Mouse (Mus musculus): Measurements from ENCODE around the gene Art4. TPM values are rescaled to one million over a fixed set of nuclear protein-coding genes. Genes with fewer than 3 reads are reported as not detected.

Art4 gene
- total and polyA plus RNA-seq, 3 experiments: 0.34 to 1.0 (median 0.48) TPM

GRCm38 (mm10) chr6:136847267-136847666 lies 10.3 kb downstream of the Art4 start:
- H3K4me2 ChIP-seq (ENCODE audit: insufficient read depth, low read depth, poor library complexity, severe bottlenecking): no peak overlapping the region
- TF ChIP-seq CHD1 (IDR thresholded peaks at IDR 0.05; ENCODE audit: low read depth, low read length): no peak
- TF ChIP-seq CHD2 (IDR thresholded peaks at IDR 0.05; ENCODE audit: low read length): no peak
- no peak for TF ChIP-seq JUN (IDR thresholded peaks at IDR 0.05; ENCODE audit: insufficient read depth, low read depth, low read length)
- peaks cover 17 to 60% of the 10 kb centered on the region in 2 experiments for H3K4me1 ChIP-seq (ENCODE audit: control insufficient read depth in 1 of 2, insufficient read depth in 2 of 2)
- peaks cover 7% of the 10 kb centered on the region for H3K79me2 ChIP-seq (replicated peaks; ENCODE audit: control insufficient read depth, extremely low read depth, insufficient read depth, poor library complexity, severe bottlenecking)
- H3K36me3 ChIP-seq (replicated peaks in 1 of 2; ENCODE audit: control insufficient read depth in 1 of 2, insufficient read depth in 1 of 2, low read length in 1 of 2): peaks cover 27 to 76% of the 10 kb centered on the region in 2 experiments
- H3K9me3 ChIP-seq (replicated peaks; ENCODE audit: low read length): no peaks in the 10 kb centered on the region
- no peak for DNase-seq (ENCODE audit: extremely low read depth)
- no peak overlapping the region for H3K9ac ChIP-seq (ENCODE audit: insufficient read depth, low read depth)
- in situ Hi-C loops (cut with MboI; ENCODE audit: low pct_ligation_motif_present, low pct_unique_long_range_greater_than_20kb, low sequenced_read_pairs) (no loop called here), dilution Hi-C loops (cut with MboI; ENCODE audit: extremely low pct_ligation_motif_present, extremely low pct_unique_long_range_greater_than_20kb, low sequenced_read_pairs) (no loop called here)
- no peak overlapping the region for H3K27ac ChIP-seq (ENCODE audit: insufficient read depth, low read depth)
- no peaks in the 10 kb centered on the region for H3K27me3 ChIP-seq (replicated peaks)
- H3K4me3 ChIP-seq (replicated peaks in 1 of 3; ENCODE audit: low read depth in 2 of 3, low read length in 2 of 3, poor library complexity in 1 of 3): no peak overlapping the region

- in situ Hi-C loops (cut with MboI; ENCODE audit: low pct_ligation_motif_present, low pct_unique_long_range_greater_than_20kb, low sequenced_read_pairs): no loop called here
- peaks cover 3 to 59% of the 10 kb centered on the region in 2 experiments for H3K4me1 ChIP-seq (ENCODE audit: control insufficient read depth in 1 of 2, insufficient read depth in 2 of 2)
- dilution Hi-C loops (cut with MboI; ENCODE audit: extremely low pct_ligation_motif_present, extremely low pct_unique_long_range_greater_than_20kb, low sequenced_read_pairs): no loop called here
- no peak overlapping the region for H3K9ac ChIP-seq (ENCODE audit: insufficient read depth, low read depth)
- H3K27me3 ChIP-seq (replicated peaks): no peaks in the 10 kb centered on the region
- peaks cover 10% of the 10 kb centered on the region for H3K79me2 ChIP-seq (replicated peaks; ENCODE audit: control insufficient read depth, extremely low read depth, insufficient read depth, poor library complexity, severe bottlenecking)
- no peak overlapping the region for H3K4me2 ChIP-seq (ENCODE audit: insufficient read depth, low read depth, poor library complexity, severe bottlenecking)
- TF ChIP-seq KAT2A (IDR thresholded peaks at IDR 0.05; ENCODE audit: insufficient replicate concordance, low read length) (no peak), NRF1 (IDR thresholded peaks at IDR 0.05; ENCODE audit: low read depth, low read length) (no peak)
- H3K27ac ChIP-seq (ENCODE audit: insufficient read depth, low read depth): no peak overlapping the region
- H3K36me3 ChIP-seq (replicated peaks in 1 of 2; ENCODE audit: control insufficient read depth in 1 of 2, insufficient read depth in 1 of 2, low read length in 1 of 2): peaks cover 29 to 82% of the 10 kb centered on the region in 2 experiments
- no peak for DNase-seq (ENCODE audit: extremely low read depth)
- H3K9me3 ChIP-seq (replicated peaks; ENCODE audit: low read length): no peaks in the 10 kb centered on the region
- H3K4me3 ChIP-seq (replicated peaks in 1 of 3; ENCODE audit: low read depth in 2 of 3, low read length in 2 of 3, poor library complexity in 1 of 3): no peak overlapping the region
Measured at GRCm38 (mm10) chr6:136845706-136846480, 11.6 kb downstream of the Art4 start.

GRCm38 (mm10) chr6:136844903-136845302 lies 12.6 kb downstream of the Art4 start:
- Histone ChIP-seq H3K4me3 (replicated peaks in 1 of 3; ENCODE audit: low read depth in 2 of 3, low read length in 2 of 3, poor library complexity in 1 of 3) (no peak overlapping the region), H3K4me1 (ENCODE audit: control insufficient read depth in 1 of 2, insufficient read depth in 2 of 2) (peaks cover 2 to 53% of the 10 kb centered on the region in 2 experiments; a peak in 3 of 4 replicates), H3K79me2 (replicated peaks; ENCODE audit: control insufficient read depth, extremely low read depth, insufficient read depth, poor library complexity, severe bottlenecking) (peaks cover 10% of the 10 kb centered on the region), H3K27me3 (replicated peaks) (no peaks in the 10 kb centered on the region), H3K9me3 (replicated peaks; ENCODE audit: low read length) (no peaks in the 10 kb centered on the region), H3K4me2 (ENCODE audit: insufficient read depth, low read depth, poor library complexity, severe bottlenecking) (no peak overlapping the region), H3K36me3 (replicated peaks in 1 of 2; ENCODE audit: control insufficient read depth in 1 of 2, insufficient read depth in 1 of 2, low read length in 1 of 2) (peaks cover 38 to 83% of the 10 kb centered on the region in 2 experiments), H3K9ac (ENCODE audit: insufficient read depth, low read depth) (no peak overlapping the region), H3K27ac (ENCODE audit: insufficient read depth, low read depth) (no peak overlapping the region)
- dilution Hi-C loops (cut with MboI; ENCODE audit: extremely low pct_ligation_motif_present, extremely low pct_unique_long_range_greater_than_20kb, low sequenced_read_pairs) (no loop called here), in situ Hi-C loops (cut with MboI; ENCODE audit: low pct_ligation_motif_present, low pct_unique_long_range_greater_than_20kb, low sequenced_read_pairs) (no loop called here)
- no peak for DNase-seq (ENCODE audit: extremely low read depth)
- TF ChIP-seq USF2 (conservative IDR thresholded peaks at IDR 0.05; ENCODE audit: low read depth, low read length): no peak
- no peak for TF ChIP-seq RCOR1 (conservative IDR thresholded peaks at IDR 0.05; ENCODE audit: low read depth, low read length)
- no peak for TF ChIP-seq ZKSCAN1 (IDR thresholded peaks at IDR 0.05; ENCODE audit: borderline replicate concordance, low read depth, low read length)
- no peak for TF ChIP-seq CTCF (conservative IDR thresholded peaks at IDR 0.05 in 1 of 2, IDR thresholded peaks at IDR 0.05 in 1 of 2; ENCODE audit: low read depth in 2 of 2, low read length in 2 of 2)
- no peak for TF ChIP-seq CHD2 (IDR thresholded peaks at IDR 0.05; ENCODE audit: low read length)
- TF ChIP-seq TCF12 (IDR thresholded peaks at IDR 0.05; ENCODE audit: low read depth, low read length): no peak
- no peak for TF ChIP-seq ELF1 (IDR thresholded peaks at IDR 0.05; ENCODE audit: low read depth, low read length)
- TF ChIP-seq SIN3A (IDR thresholded peaks at IDR 0.05; ENCODE audit: low read length): no peak
- TF ChIP-seq JUND (conservative IDR thresholded peaks at IDR 0.05; ENCODE audit: low read depth, low read length): no peak

All from CH12.LX (cell line).